Mouse (Mus musculus) thymus, adult 18-20 months (tissue): ENCODE measurements around the gene Grik1.

Source experiments
- DNase-seq, 2 experiments: peaks; one replicate each; pipeline ENCODE4 v3.0.0; 2022; ENCODE audit warnings: mixed read lengths in 2 of 2

The Grik1 gene

GRCm38 (mm10) chr16:87851550-87851949, 438.5 kb downstream of the Grik1 start:
- no peak for DNase-seq

GRCm38 (mm10) chr16:87848799-87849198, 441.3 kb downstream of the Grik1 start:
- DNase-seq, result no peak
